Mouse (Mus musculus): Measurements from ENCODE around the gene AC141477.1.

The AC141477.1 gene

GRCm38 (mm10) chr10:76440281-76440680, at the start of gene AC141477.1:
Gene AC141477.1 (minus strand): TSS chr10:76440444.
- no peak for DNase-seq (ENCODE audit: inconsistent age in 2 of 2, low spot score in 1 of 2)

DNA sequence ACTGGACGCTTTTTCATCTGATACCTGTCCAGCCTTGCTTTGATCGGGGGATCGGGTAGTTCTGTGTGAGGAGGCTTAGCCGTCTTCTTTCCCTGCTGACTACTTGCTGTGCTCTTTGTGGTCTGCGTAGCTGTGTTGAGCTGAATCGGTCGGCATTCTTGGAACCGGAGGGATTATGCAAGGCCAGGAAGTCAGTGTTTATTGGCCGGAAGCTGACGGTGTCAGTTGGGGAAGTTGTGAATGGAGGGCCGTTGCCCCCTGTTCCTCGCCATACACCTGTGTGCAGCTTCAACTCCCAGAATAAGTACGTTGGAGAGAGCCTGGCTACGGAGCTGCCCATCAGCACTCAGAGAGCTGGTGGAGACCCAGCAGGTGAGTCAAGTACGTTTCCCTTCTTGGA, 49.0 kb upstream of the AC141477.1 start:
- no peak for DNase-seq (ENCODE audit: inconsistent age in 2 of 2, low spot score in 1 of 2)

DNA sequence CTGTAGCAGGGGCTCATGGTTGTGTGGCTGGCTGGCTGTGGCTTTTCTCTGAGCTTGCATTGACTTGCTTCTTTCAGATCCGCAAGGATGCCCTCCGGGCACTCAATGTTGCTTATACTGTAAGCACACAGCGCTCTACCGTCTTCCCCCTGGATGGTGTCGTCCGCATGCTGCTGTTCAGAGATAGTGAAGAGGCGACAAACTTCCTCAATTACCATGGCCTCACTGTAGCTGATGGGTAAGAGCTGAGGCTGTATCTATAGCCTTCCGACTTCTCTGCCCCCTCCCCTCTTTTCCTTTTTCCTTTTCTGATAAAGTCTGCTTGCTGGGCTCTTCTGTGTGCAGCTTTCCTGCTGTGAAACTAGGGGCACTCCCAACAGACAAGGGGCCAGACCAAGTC, 48.0 kb upstream of the AC141477.1 start:
- no peak for DNase-seq (ENCODE audit: inconsistent age in 2 of 2, low spot score in 1 of 2)

DNA sequence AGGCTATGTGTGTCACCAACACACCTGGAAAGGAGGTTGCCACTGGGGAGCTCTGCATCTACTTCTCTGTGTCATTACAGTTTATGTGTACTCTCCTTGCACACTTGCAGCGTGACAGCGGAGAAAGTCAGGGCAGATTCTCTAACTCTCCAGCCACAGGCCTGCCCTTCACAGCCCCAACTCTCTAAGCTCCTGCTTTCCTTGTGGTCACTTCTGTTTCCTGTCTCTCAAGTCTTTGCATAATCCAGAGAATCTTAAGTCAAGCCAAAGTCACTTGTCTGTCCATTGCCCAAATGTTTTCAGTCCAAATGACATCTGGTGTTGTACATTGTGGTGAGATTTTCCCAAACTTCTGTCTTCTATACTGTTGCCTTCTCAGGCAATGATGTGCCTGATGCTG, 46.1 kb upstream of the AC141477.1 start:
- DNase-seq (ENCODE audit: inconsistent age in 2 of 2, low spot score in 1 of 2): no peak

DNA sequence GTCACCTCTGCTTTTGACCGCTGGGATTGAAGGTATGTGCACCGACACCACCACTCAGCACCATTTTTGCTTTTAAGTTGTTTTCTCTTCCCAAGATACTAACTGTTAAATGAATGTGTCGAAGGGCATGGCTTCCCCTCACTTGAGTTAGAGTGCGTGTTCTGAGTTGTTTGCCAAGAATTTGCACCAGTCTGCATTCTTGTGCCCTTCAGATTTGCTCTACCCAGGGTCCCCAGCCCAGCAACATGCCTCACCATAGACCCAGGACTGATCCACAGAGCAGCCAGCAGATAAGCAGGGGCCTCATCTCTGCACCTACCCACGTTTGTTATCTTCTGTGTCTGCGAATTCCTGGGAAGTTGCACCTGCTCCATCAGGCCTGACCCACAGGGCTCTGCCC, 41.2 kb upstream of the AC141477.1 start:
- no peak for DNase-seq (ENCODE audit: inconsistent age in 2 of 2, low spot score in 1 of 2)

- no peak for DNase-seq (ENCODE audit: inconsistent age in 2 of 2, low spot score in 1 of 2)
Measured at GRCm38 (mm10) chr10:76480851-76481250, 40.6 kb upstream of the AC141477.1 start.

GRCm38 (mm10) chr10:76473759-76474158, 33.5 kb upstream of the AC141477.1 start:
- DNase-seq (ENCODE audit: inconsistent age in 2 of 2, low spot score in 1 of 2): no peak

DNA sequence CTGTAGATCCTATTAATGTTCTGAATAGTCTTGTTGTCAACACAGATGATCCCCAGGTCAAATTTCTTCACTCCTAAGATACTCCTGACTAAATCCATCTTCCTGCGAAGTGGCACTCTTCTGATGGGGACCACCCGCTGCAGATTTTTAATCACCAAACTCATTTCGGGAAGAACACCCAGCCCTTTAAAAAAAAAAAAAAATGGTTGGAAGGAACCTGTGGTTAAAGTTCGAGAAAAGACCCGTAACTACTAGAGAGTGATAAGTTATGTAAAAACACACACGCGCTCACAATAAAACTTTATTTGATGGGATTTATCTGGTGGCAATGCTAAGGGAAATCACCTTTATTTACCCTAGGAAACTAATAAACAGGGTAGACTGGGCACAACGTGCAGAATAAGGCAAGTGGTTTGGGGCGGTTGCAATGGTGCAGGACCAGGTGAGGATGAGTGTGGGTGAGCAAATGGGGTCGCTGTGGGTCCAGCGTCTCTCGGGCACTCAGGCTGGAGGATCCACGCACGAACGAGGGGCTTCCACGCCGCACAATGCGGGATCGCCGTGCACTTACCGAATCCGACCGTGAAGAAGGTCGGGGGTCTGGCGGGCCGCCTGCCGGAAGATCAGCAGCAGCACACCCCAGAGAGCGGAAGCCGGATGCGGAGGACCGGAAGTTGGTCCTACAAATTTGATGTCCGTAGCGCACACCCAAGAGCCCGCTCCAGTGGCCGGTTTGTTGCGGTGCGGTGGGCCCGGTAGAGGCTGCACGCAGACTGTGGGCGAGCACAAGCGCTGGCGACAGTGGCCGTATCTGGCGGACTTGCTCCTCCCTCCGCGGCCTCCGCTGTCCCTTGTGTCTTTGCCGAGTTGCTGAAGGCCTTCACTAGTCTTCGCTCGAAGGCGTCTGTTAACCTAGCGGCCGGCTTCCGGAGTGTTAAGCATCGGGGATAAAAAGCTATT, 28.2 kb upstream of the AC141477.1 start, which contains the start of the genes Mcm3ap and Ybey:
Mcm3ap (plus strand) TSS at position 725 of the 960 bp plus-strand sequence.
Ybey (minus strand) TSS at position 912 of the 960 bp plus-strand sequence.
- DNase-seq (ENCODE audit: inconsistent age in 2 of 2, low spot score in 1 of 2): peak; percentile 88 to 96

GRCm38 (mm10) chr10:76462721-76463120, 22.5 kb upstream of the AC141477.1 start:
- no peak for DNase-seq (ENCODE audit: inconsistent age in 2 of 2, low spot score in 1 of 2)

- DNase-seq (ENCODE audit: inconsistent age in 2 of 2, low spot score in 1 of 2): no peak
Measured at GRCm38 (mm10) chr10:76462312-76462711, 22.1 kb upstream of the AC141477.1 start.

- peak; percentile 34 to 50 for DNase-seq (ENCODE audit: inconsistent age in 2 of 2, low spot score in 1 of 2)
Measured at GRCm38 (mm10) chr10:76461255-76461654, 21.0 kb upstream of the AC141477.1 start.

DNA sequence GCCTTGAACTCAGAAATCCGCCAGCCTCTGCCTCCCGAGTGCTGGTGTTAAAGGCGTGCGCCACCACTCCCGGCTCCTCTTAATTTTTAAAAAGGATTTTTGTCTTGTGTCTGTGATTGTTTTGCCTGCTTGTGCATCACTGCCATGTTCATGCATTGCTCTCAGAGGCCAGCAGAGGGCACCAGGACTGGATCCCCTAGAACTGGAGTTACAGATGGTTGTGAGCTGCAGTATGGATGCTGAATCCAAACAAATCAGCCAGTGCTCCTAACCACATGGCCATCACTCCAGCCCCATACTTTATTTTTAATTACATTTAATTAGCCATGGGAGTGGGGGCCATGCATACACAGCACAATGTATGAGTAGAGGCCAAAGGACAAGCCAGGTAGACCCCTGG, 15.0 kb upstream of the AC141477.1 start:
- peak; percentile 32 to 76 for DNase-seq (ENCODE audit: inconsistent age in 2 of 2, low spot score in 1 of 2)

DNA sequence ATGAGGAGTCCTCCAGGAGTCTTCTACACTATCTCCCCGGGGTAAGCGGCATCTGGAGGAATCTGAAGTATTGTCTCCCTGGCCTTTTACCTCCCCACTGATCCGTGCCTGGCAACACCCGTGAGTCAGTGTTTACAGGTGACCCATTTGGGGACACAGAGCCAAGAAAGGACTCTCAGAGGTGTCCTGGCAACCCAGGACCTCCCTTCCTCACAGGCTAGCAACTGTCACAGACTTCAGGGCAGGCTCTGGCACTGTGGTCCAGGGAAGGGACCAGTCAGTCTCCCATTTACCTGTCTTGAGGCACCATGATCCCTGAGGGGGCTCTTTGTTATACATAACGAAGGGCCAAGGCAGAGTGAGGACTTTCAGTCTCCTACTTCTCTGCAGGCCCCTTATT, 8.6 kb upstream of the AC141477.1 start, which contains the start of gene 2610028H24Rik:
2610028H24Rik (plus strand) TSS at position 231 of the 400 bp plus-strand sequence.
- no peak for DNase-seq (ENCODE audit: inconsistent age in 2 of 2, low spot score in 1 of 2)

GRCm38 (mm10) chr10:76447406-76448229, 7.4 kb upstream of the AC141477.1 start:
- no peak for DNase-seq (ENCODE audit: inconsistent age in 2 of 2, low spot score in 1 of 2)

DNA sequence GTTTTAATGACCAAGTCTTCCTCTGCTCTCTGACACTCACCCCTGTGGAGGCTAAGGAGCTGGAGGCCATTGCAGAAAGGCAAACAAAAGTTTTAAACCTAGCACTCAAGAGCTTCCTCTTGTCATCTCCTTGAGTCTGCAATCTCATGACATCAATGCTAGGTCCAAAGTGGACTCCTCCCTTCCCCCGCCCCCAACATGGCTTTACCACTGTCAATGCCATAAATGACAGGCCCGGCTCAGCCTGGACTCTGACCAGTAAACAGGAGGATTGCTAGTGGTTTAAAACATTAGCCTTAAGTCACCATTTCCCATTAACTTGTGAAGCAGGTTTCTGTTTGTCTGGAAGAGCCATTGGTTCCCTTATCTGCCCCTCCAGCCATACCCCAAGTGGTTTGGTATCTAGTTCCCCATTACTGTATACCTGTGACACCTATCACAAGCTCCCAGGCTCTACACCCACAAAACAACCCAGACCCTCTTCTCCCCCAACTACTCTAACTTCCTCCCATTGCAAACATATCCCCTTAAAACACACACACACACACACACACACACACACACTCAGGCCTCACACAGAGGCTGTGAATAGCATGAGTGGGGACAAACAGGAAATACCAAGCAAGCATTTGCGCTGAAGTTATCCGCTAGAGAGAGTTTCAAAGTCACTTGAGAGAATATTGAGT, 5.9 kb upstream of the AC141477.1 start:
- DNase-seq (ENCODE audit: inconsistent age in 2 of 2, low spot score in 1 of 2): no peak

- DNase-seq (ENCODE audit: inconsistent age in 2 of 2, low spot score in 1 of 2): peak; percentile 98 to 99
Measured at GRCm38 (mm10) chr10:76442178-76443088, 2.2 kb upstream of the AC141477.1 start, which contains the start of gene Pcnt. Gene Pcnt (minus strand): TSS chr10:76442786.

- DNase-seq (ENCODE audit: inconsistent age in 2 of 2, low spot score in 1 of 2): no peak
Measured at GRCm38 (mm10) chr10:76439107-76439890, 945 bp downstream of the AC141477.1 start.

GRCm38 (mm10) chr10:76433925-76434324, 6.3 kb downstream of the AC141477.1 start:
- no peak for DNase-seq (ENCODE audit: inconsistent age in 2 of 2, low spot score in 1 of 2)

DNA sequence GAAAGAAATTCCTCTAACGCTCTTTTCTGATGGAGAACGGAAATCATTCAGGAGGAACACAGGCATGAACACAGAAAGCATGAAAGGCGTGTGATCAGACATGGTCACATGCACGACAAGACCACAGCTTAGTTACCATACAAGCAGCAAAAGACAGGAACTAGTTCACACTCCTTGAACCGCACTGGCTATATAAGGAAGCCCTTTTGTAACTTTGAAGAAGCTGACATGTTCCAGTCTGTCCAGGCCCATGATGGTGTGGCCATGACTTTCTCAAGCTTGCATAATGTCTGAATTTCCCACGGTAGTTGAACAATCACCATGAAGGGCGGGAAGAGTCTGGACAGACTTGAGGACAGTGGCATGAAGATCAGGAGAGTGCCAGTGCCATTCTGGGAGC, 14.6 kb downstream of the AC141477.1 start:
- DNase-seq (ENCODE audit: inconsistent age in 2 of 2, low spot score in 1 of 2): no peak

All from adrenal gland, adult (tissue).